Mouse (Mus musculus): ENCODE measurements around the gene Cuedc1. TPM values are rescaled to one million over a fixed set of nuclear protein-coding genes. Genes with fewer than 3 reads are reported as not detected.

Cuedc1 gene
- 51.0 TPM in 2 replicates for polyA plus RNA-seq (2012; rRNA removed)

GRCm38 (mm10) chr11:88098021-88098729 is at the start of gene Cuedc1:
Cuedc1 (plus strand) TSS chr11:88098058.

DNA sequence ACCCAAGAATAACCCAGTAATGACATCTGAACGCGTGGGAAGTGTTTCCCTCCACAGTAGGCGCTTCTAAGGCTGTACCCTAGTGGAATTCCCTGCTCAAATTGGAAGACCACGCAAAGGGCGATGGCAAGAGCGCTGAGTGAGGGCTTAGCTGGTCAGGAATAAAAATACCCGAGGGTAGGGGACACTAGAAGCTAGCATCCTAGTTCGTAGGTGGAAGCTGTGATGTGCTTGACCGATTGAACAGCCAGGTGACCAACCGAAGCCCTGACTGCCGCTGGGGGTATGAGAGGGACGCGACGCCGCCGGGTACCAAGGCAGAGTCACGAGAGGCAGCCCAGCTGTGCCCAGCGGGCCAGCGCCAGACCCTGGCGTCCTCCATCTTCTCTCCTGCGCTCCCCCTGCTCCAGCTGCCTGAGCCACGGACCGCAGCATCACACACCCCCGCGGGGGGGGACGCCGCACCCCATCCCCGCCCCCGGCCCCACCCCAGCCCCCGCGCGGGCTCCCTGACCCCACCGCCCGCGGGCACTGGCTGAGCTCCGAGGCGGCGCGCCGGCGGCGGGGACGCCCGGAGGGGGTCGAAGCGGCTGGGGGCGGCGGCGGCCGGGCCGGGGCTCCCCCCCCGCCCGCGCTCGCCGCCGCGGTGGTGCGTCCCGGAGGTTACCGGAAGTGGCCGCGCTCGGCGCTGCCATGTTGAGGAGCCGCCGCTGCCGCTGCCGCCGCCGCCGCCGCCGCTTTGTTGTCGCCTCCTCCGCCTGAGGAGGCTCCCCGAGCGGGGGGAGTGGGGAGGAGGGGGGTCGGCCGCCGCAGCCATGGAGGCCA is 30.1 kb upstream of the Cuedc1 start, which contains the start of gene Vezf1:
Gene Vezf1 (plus strand): TSS at position 694 of the 825 bp plus-strand sequence.

GRCm38 (mm10) chr11:88203712-88204532 is 106.1 kb downstream of the Cuedc1 start, which contains the start of gene Mrps23:
Mrps23 (plus strand) TSS chr11:88204388.

Other genes with a start within 250 kb of the Cuedc1 start
- 19.4 and 25.5 TPM in 2 replicates for gene Mks1, start 244.8 kb upstream of the Cuedc1 start, polyA plus RNA-seq (2012; rRNA removed)
- not detected in 2 replicates for gene Epx, start 222.5 kb upstream of the Cuedc1 start, polyA plus RNA-seq (2012; rRNA removed)
- 0.21 TPM in 1 of 2 replicates, not detected in the other for gene Olfr462, start 205.8 kb upstream of the Cuedc1 start, polyA plus RNA-seq (2012; rRNA removed)
- gene Olfr463, start 200.7 kb upstream of the Cuedc1 start, polyA plus RNA-seq (2012; rRNA removed): not detected in 2 replicates
- 0.28 and 1.2 TPM in 2 replicates for gene Olfr464, start 177.1 kb upstream of the Cuedc1 start, polyA plus RNA-seq (2012; rRNA removed)
- gene Dynll2, start 110.5 kb upstream of the Cuedc1 start, polyA plus RNA-seq (2012; rRNA removed): 128 and 211 TPM in 2 replicates
- gene Srsf1, start 50.7 kb upstream of the Cuedc1 start, polyA plus RNA-seq (2012; rRNA removed): 152 and 191 TPM in 2 replicates
- gene Vezf1, start 29.8 kb upstream of the Cuedc1 start, polyA plus RNA-seq (2012; rRNA removed): 21.7 and 28.3 TPM in 2 replicates
- 26.3 and 28.5 TPM in 2 replicates for gene Mrps23, start 106.3 kb downstream of the Cuedc1 start, polyA plus RNA-seq (2012; rRNA removed)
- gene Ccdc182, start 196.0 kb downstream of the Cuedc1 start, polyA plus RNA-seq (2012; rRNA removed): not detected in 2 replicates